Comparison of ENCODE assay signal across 8 mouse cellular contexts in genomic region chr14:45387480-45387879, GRCm38 (mm10). TPM values are rescaled to one million over a fixed set of nuclear protein-coding genes. Genes with fewer than 3 reads are reported as not detected.
A peak's percentile ranks its signal among the peaks of the same experiment; 100 is the strongest.
DNase-seq lines count a peak whose midpoint lies in the region; ATAC-seq lines count a peak whose summit lies in the region.

No protein-coding gene starts in this region.

- no peak for DNase-seq in neural tube, embryonic 11.5 days (ENCODE audit: low spot score)
- no peak for DNase-seq in neural tube, embryonic 10.5 days (ENCODE audit: extremely low spot score, low spot score)
- peak; percentile 80 for DNase-seq in large intestine, adult 2 months (ENCODE audit: low read depth, low spot score)
- peak; percentile 43 for DNase-seq in naive thymus-derived CD4-positive, alpha-beta T cell, adult 2 months (ENCODE audit: low read depth)
- DNase-seq in thymus, adult 18-20 months = no peak
- no peak for DNase-seq in right cerebral cortex, postnatal 4 days
- no peak for DNase-seq in gastrocnemius, adult 8-10 months (ENCODE audit: low spot score in 2 of 2)

- peaks cover 9% of the 10 kb centered on the region for H3K4me1 ChIP-seq in neural tube, embryonic 11.5 days (ENCODE audit: control insufficient read depth, insufficient read depth, low read length)
- 0 out of 2 replicates have a peak, but pooled peaks cover 13% of the 10 kb centered on the region for H3K4me1 ChIP-seq in embryonic facial prominence, embryonic 15.5 days

- H3K36me3 ChIP-seq in neural tube, embryonic 11.5 days (ENCODE audit: control insufficient read depth, insufficient read depth, low read length) = no peaks in the 10 kb centered on the region
- H3K36me3 ChIP-seq in embryonic facial prominence, embryonic 15.5 days = no peaks in the 10 kb centered on the region

- H3K9me3 ChIP-seq in neural tube, embryonic 11.5 days (ENCODE audit: control insufficient read depth, low read length) = no peaks in the 10 kb centered on the region
- H3K9me3 ChIP-seq in embryonic facial prominence, embryonic 15.5 days (replicated peaks) = no peaks in the 10 kb centered on the region

- WGBS in neural tube, embryonic 11.5 days = 20% methylated on average over 2 of the region's 2 CpGs
- 34% methylated on average over 2 of the region's 2 CpGs for WGBS in embryonic facial prominence, embryonic 15.5 days
- WGBS in large intestine, adult 2 months = 10% methylated on average over 2 of the region's 2 CpGs

- H3K4me3 ChIP-seq in neural tube, embryonic 11.5 days (ENCODE audit: low read depth, low read length) = peak overlapping the region; percentile 70
- peak overlapping the region; percentile 93 for H3K4me3 ChIP-seq in embryonic facial prominence, embryonic 15.5 days (replicated peaks)

- peak overlapping the region; percentile 63 for H3K4me2 ChIP-seq in neural tube, embryonic 11.5 days (ENCODE audit: low read depth)
- H3K4me2 ChIP-seq in embryonic facial prominence, embryonic 15.5 days (replicated peaks) = peak overlapping the region; percentile 71

- H3K27me3 ChIP-seq in neural tube, embryonic 11.5 days (ENCODE audit: control insufficient read depth, insufficient read depth, low read length) = no peaks in the 10 kb centered on the region
- no peaks in the 10 kb centered on the region for H3K27me3 ChIP-seq in embryonic facial prominence, embryonic 15.5 days

- ATAC-seq in neural tube, embryonic 11.5 days (ENCODE audit: insufficient read depth, low FRiP score, low TSS enrichment) = no peak
- ATAC-seq in embryonic facial prominence, embryonic 15.5 days (ENCODE audit: insufficient number of reproducible peaks, low FRiP score, low TSS enrichment, low read depth) = no peak

- H3K9ac ChIP-seq in neural tube, embryonic 11.5 days (ENCODE audit: low read length) = no peak overlapping the region
- H3K9ac ChIP-seq in embryonic facial prominence, embryonic 15.5 days = no peak overlapping the region

- no peak overlapping the region for H3K27ac ChIP-seq in neural tube, embryonic 11.5 days (ENCODE audit: low read depth, low read length)
- H3K27ac ChIP-seq in embryonic facial prominence, embryonic 15.5 days (replicated peaks) = no peak overlapping the region; the same call in 1 of the 2 replicates

RNA-seq across cellular contexts. Expression of gene Gnpnat1, which starts 17.2 kb away (rescaled TPM):
- 39.7 and 40.3 TPM in 2 replicates for polyA plus RNA-seq in neural tube, embryonic 11.5 days (2014; fragmentation: Nextera tagmentation; extraction: Ambion mirVana)
- 42.1 and 42.6 TPM in 2 replicates for polyA plus RNA-seq in embryonic facial prominence, embryonic 15.5 days (2015; fragmentation: Nextera tagmentation; extraction: Ambion mirVana)
- polyA plus RNA-seq in large intestine, adult 2 months (2012; rRNA removed) = 10.1 and 10.2 TPM in 2 replicates
- 10 to 100 TPM in 1 of 4 experiments, 1 to 10 TPM in 3; 7.2 to 10.8 (median 9.7) TPM for total RNA-seq in gastrocnemius, adult 8-10 months (2022)

RNA-seq across cellular contexts. Expression of gene Styx, which starts 36.6 kb away (rescaled TPM):
- 35.6 and 38.8 TPM in 2 replicates for polyA plus RNA-seq in neural tube, embryonic 11.5 days (2014; fragmentation: Nextera tagmentation; extraction: Ambion mirVana)
- 59.4 and 74.8 TPM in 2 replicates for polyA plus RNA-seq in embryonic facial prominence, embryonic 15.5 days (2015; fragmentation: Nextera tagmentation; extraction: Ambion mirVana)
- polyA plus RNA-seq in large intestine, adult 2 months (2012; rRNA removed) = 1.5 and 4.0 TPM in 2 replicates
- 100 to 1,000 TPM in 1 of 4 experiments, 10 to 100 TPM in 3; 78.0 to 102 (median 92.9) TPM for total RNA-seq in gastrocnemius, adult 8-10 months (2022)

RNA-seq across cellular contexts. Expression of gene Psmc6, which starts 57.9 kb away (rescaled TPM):
- polyA plus RNA-seq in neural tube, embryonic 11.5 days (2014; fragmentation: Nextera tagmentation; extraction: Ambion mirVana) = 247 TPM in 2 replicates
- polyA plus RNA-seq in embryonic facial prominence, embryonic 15.5 days (2015; fragmentation: Nextera tagmentation; extraction: Ambion mirVana) = 137 and 138 TPM in 2 replicates
- 36.5 and 37.0 TPM in 2 replicates for polyA plus RNA-seq in large intestine, adult 2 months (2012; rRNA removed)
- total RNA-seq in gastrocnemius, adult 8-10 months (2022) = 100 to 1,000 TPM in 1 of 4 experiments, 10 to 100 TPM in 3; 91.2 to 102 (median 96.4) TPM

Comparison
In these comparisons a context has a peak if more than half of its experiments do, and no peak if none do; other contexts are left out.
1. DNase-seq: peak in large intestine, adult 2 months (single experiment) and naive thymus-derived CD4-positive, alpha-beta T cell, adult 2 months (single experiment); none in neural tube, embryonic 11.5 days (single experiment), neural tube, embryonic 10.5 days (single experiment), thymus, adult 18-20 months (0 of 2), right cerebral cortex, postnatal 4 days (single experiment) and gastrocnemius, adult 8-10 months (0 of 2).